ENCODE assay signal across 20 mouse cellular contexts in the genomic region with DNA sequence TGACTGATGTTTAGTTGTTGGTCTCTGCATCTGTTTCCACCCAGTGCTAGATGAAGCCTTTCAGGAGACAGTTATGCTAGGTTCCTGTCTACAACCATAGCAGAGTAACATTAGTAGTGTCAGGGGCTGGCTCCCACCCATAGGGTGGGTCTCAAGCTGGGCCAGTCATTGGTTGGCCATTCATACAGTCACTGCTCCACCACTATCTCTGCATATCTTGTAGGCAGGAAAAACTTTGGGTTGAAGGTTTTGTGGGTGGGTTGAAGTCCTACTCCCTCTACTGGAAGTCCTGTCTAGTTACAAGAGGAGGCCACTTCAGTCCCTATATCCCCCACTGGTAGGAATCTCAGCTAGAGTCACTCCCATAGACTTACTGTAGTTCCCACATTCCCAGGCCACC.
A peak's percentile ranks its signal among the peaks of the same experiment; 100 is the strongest.
DNase-seq lines count a peak whose midpoint lies in the region; ATAC-seq and TF ChIP-seq lines count a peak whose summit lies in the region.
"Had no signal": no experiment of that assay in that cellular context is flagged by ENCODE, and none has a peak within 500 bp of the region (broad histone marks: within the 10 kb centered on the region; RNA-seq: fewer than 3 reads in every experiment).

No protein-coding gene starts in this region.

- no peaks in the 10 kb centered on the region for H3K4me1 ChIP-seq in intestine, postnatal 0 days (replicated peaks; ENCODE audit: control insufficient read depth, insufficient read depth, low read length)
- no peaks in the 10 kb centered on the region for H3K4me1 ChIP-seq in intestine, embryonic 16.5 days (ENCODE audit: control insufficient read depth, insufficient read depth, low read length)
- no peaks in the 10 kb centered on the region for H3K4me1 ChIP-seq in liver, postnatal 0 days (ENCODE audit: insufficient read depth)
- H3K4me1 ChIP-seq: embryonic facial prominence, embryonic 12.5 days; intestine, embryonic 15.5 days; liver, embryonic 15.5 days; midbrain, embryonic 10.5 days; neural tube, embryonic 12.5 days had no signal

- no peaks in the 10 kb centered on the region for H3K36me3 ChIP-seq in intestine, postnatal 0 days (ENCODE audit: control insufficient read depth, insufficient read depth)
- H3K36me3 ChIP-seq in intestine, embryonic 16.5 days (ENCODE audit: control insufficient read depth, insufficient read depth, low read length), result no peaks in the 10 kb centered on the region
- no peaks in the 10 kb centered on the region for H3K36me3 ChIP-seq in liver, postnatal 0 days (replicated peaks; ENCODE audit: insufficient read depth, low read length)
- H3K36me3 ChIP-seq: embryonic facial prominence, embryonic 12.5 days; intestine, embryonic 15.5 days; liver, embryonic 15.5 days; midbrain, embryonic 10.5 days; neural tube, embryonic 12.5 days had no signal

- H3K4me2 ChIP-seq in intestine, postnatal 0 days (replicated peaks; ENCODE audit: low read depth), result no peak overlapping the region
- no peak overlapping the region for H3K4me2 ChIP-seq in intestine, embryonic 16.5 days (ENCODE audit: low read depth, low read length)
- no peak overlapping the region for H3K4me2 ChIP-seq in liver, postnatal 0 days (ENCODE audit: low read depth, low read length)
- H3K4me2 ChIP-seq: embryonic facial prominence, embryonic 12.5 days; hindbrain, embryonic 14.5 days; intestine, embryonic 15.5 days; liver, embryonic 15.5 days; neural tube, embryonic 12.5 days had no signal

- no peak for DNase-seq in liver, postnatal 0 days
- DNase-seq in liver (no peak), Patski (ENCODE audit: low read depth, low spot score) (no peak)
- DNase-seq in naive thymus-derived CD4-positive, alpha-beta T cell, adult 2 months (ENCODE audit: low read depth), result peak; percentile 6
- no peak for DNase-seq in testis, postnatal 10 days (ENCODE audit: low spot score)
- DNase-seq: adrenal gland, postnatal 25 days; cerebellum, adult 18-20 months; heart, postnatal 10 days; layer of hippocampus, postnatal 36 days; left cerebral cortex, postnatal 4 days; right cerebral cortex, postnatal 14 days had no signal

- peak; percentile 16; the same call in 1 of the 2 replicates for TF ChIP-seq CTCF in intestine, postnatal 0 days (IDR thresholded peaks at IDR 0.05; ENCODE audit: low read depth)
- TF ChIP-seq CTCF in liver, postnatal 0 days (IDR thresholded peaks at IDR 0.05; ENCODE audit: low read depth), result peak; percentile 44
- TF ChIP-seq CTCF in Patski (IDR thresholded peaks at IDR 0.05), result peak; percentile 31

- CTCF ChIA-PET in Patski (lab: Charles Lee), result interaction anchor here (1.5 kb wide), 1 partner anchor 15 kb away, joined by 3 read pairs; no protein-coding TSS in a partner anchor

- H3K9me3 ChIP-seq in intestine, postnatal 0 days (ENCODE audit: control insufficient read depth), result no peaks in the 10 kb centered on the region
- H3K9me3 ChIP-seq in intestine, embryonic 16.5 days (ENCODE audit: control insufficient read depth, low read length), result no peaks in the 10 kb centered on the region
- no peaks in the 10 kb centered on the region for H3K9me3 ChIP-seq in liver, postnatal 0 days (ENCODE audit: low read length)
- H3K9me3 ChIP-seq: embryonic facial prominence, embryonic 12.5 days; intestine, embryonic 15.5 days; liver, embryonic 15.5 days; midbrain, embryonic 10.5 days; neural tube, embryonic 12.5 days had no signal

- no peak overlapping the region for H3K4me3 ChIP-seq in intestine, postnatal 0 days (ENCODE audit: low read depth, low read length)
- no peak overlapping the region for H3K4me3 ChIP-seq in intestine, embryonic 16.5 days (ENCODE audit: low read length)
- H3K4me3 ChIP-seq in liver, postnatal 0 days (ENCODE audit: low read depth, low read length), result no peak overlapping the region
- H3K4me3 ChIP-seq: embryonic facial prominence, embryonic 12.5 days; intestine, embryonic 15.5 days; liver, embryonic 15.5 days; midbrain, embryonic 10.5 days; neural tube, embryonic 12.5 days had no signal

- in situ Hi-C loops in Patski (cut with MboI; ENCODE audit: low pct_unique_long_range_greater_than_20kb), result no loop called here

- H3K27me3 ChIP-seq in intestine, postnatal 0 days (replicated peaks; ENCODE audit: control insufficient read depth, insufficient read depth, low read length), result no peaks in the 10 kb centered on the region
- H3K27me3 ChIP-seq in intestine, embryonic 16.5 days (replicated peaks; ENCODE audit: control insufficient read depth, insufficient read depth, low read length), result no peaks in the 10 kb centered on the region
- no peaks in the 10 kb centered on the region for H3K27me3 ChIP-seq in liver, postnatal 0 days (ENCODE audit: insufficient read depth, low read length)
- H3K27me3 ChIP-seq in Patski, result no peaks in the 10 kb centered on the region
- H3K27me3 ChIP-seq: embryonic facial prominence, embryonic 12.5 days; intestine, embryonic 15.5 days; liver, embryonic 15.5 days; neural tube, embryonic 12.5 days had no signal

- H3K27ac ChIP-seq in intestine, postnatal 0 days (ENCODE audit: low read depth, low read length), result no peak overlapping the region
- no peak overlapping the region for H3K27ac ChIP-seq in intestine, embryonic 16.5 days (ENCODE audit: low read length)
- no peak overlapping the region for H3K27ac ChIP-seq in liver, postnatal 0 days (ENCODE audit: low read depth)
- H3K27ac ChIP-seq: embryonic facial prominence, embryonic 12.5 days; hindbrain, embryonic 14.5 days; intestine, embryonic 15.5 days; liver, embryonic 15.5 days; midbrain, embryonic 10.5 days; neural tube, embryonic 12.5 days had no signal

- TF ChIP-seq EP300 in liver, postnatal 0 days (IDR thresholded peaks at IDR 0.05; ENCODE audit: low read depth), result no peak

- POLR2A ChIA-PET in Patski (lab: Charles Lee), result no interaction called here

- ATAC-seq in intestine, postnatal 0 days, result no peak
- no peak for ATAC-seq in intestine, embryonic 16.5 days
- ATAC-seq in liver, postnatal 0 days, result no peak
- no peak for ATAC-seq in Patski
- ATAC-seq: forebrain, embryonic 16.5 days; intestine, embryonic 15.5 days had no signal

- H3K9ac ChIP-seq in intestine, postnatal 0 days (ENCODE audit: low read depth, low read length), result no peak overlapping the region
- no peak overlapping the region for H3K9ac ChIP-seq in intestine, embryonic 16.5 days (ENCODE audit: low read depth, low read length)
- H3K9ac ChIP-seq in liver, postnatal 0 days (replicated peaks), result no peak overlapping the region
- H3K9ac ChIP-seq: embryonic facial prominence, embryonic 12.5 days; hindbrain, embryonic 14.5 days; intestine, embryonic 15.5 days; liver, embryonic 15.5 days; neural tube, embryonic 12.5 days had no signal
